Mouse (Mus musculus) gastrocnemius, postnatal 10 days (tissue): ENCODE results near the gene Laptm4a. TPM values are rescaled to one million over a fixed set of nuclear protein-coding genes. Genes with fewer than 3 reads are reported as not detected.

ENCODE experiments used
- DNase-seq: peaks from one replicate; pipeline ENCODE4 v3.0.0; 2021; ENCODE audit warnings: mixed read lengths
- total RNA-seq, 2 experiments: library from RNA; stranded (reverse); gene quantifications; 2 replicates each; pipeline ENCODE4 v1.2.3; 2021

Laptm4a gene
- total RNA-seq, 2 experiments from 2014 or later, result 408 to 423 TPM

- peak; percentile 61 for DNase-seq
Measured at GRCm38 (mm10) chr12:8912860-8913685, 8.4 kb upstream of the Laptm4a start.

- peak; percentile 47 for DNase-seq
Measured at GRCm38 (mm10) chr12:8913701-8914340, 7.6 kb upstream of the Laptm4a start.

GRCm38 (mm10) chr12:8916378-8916777, 5.1 kb upstream of the Laptm4a start:
- peak; percentile 71 for DNase-seq

GRCm38 (mm10) chr12:8919231-8919630, 2.2 kb upstream of the Laptm4a start:
- DNase-seq, result no peak

- no peak for DNase-seq
Measured at GRCm38 (mm10) chr12:8920996-8921393, 469 bp upstream of the Laptm4a start.

- DNase-seq, result no peak
Measured at GRCm38 (mm10) chr12:8922369-8923124, 1.1 kb downstream of the Laptm4a start.

GRCm38 (mm10) chr12:8923125-8923410, 1.6 kb downstream of the Laptm4a start:
- DNase-seq, result no peak

- DNase-seq, result no peak
Measured at GRCm38 (mm10) chr12:8923603-8924002, 2.1 kb downstream of the Laptm4a start.

- DNase-seq, result no peak
Measured at GRCm38 (mm10) chr12:8927652-8928051, 6.2 kb downstream of the Laptm4a start.

GRCm38 (mm10) chr12:8928766-8929165, 7.3 kb downstream of the Laptm4a start:
- DNase-seq, result no peak

- DNase-seq, result no peak
Measured at GRCm38 (mm10) chr12:8931083-8931482, 9.6 kb downstream of the Laptm4a start.

- peak; percentile 14 for DNase-seq
Measured at GRCm38 (mm10) chr12:8935349-8935748, 13.9 kb downstream of the Laptm4a start.

- DNase-seq, result peak; percentile 26
Measured at GRCm38 (mm10) chr12:8936210-8936609, 14.7 kb downstream of the Laptm4a start.

GRCm38 (mm10) chr12:8939490-8939889, 18.0 kb downstream of the Laptm4a start:
- DNase-seq, result no peak

GRCm38 (mm10) chr12:8940011-8941005, 18.8 kb downstream of the Laptm4a start:
- no peak for DNase-seq

- no peak for DNase-seq
Measured at GRCm38 (mm10) chr12:8941131-8941615, 19.7 kb downstream of the Laptm4a start.

GRCm38 (mm10) chr12:8941699-8942392, 20.4 kb downstream of the Laptm4a start:
- no peak for DNase-seq

- DNase-seq, result no peak
Measured at GRCm38 (mm10) chr12:8947163-8947562, 25.7 kb downstream of the Laptm4a start.

- DNase-seq, result peak; percentile 77
Measured at GRCm38 (mm10) chr12:8947714-8948464, 26.4 kb downstream of the Laptm4a start, which contains the start of gene Matn3. Matn3 (plus strand) TSS chr12:8947929.

- DNase-seq, result no peak
Measured at GRCm38 (mm10) chr12:8953136-8953535, 31.7 kb downstream of the Laptm4a start.
